Mouse (Mus musculus) forebrain, embryonic 16.5 days (tissue): ENCODE results near the gene Cobl. TPM values are rescaled to one million over a fixed set of nuclear protein-coding genes. Genes with fewer than 3 reads are reported as not detected.
A peak's percentile ranks its signal among the peaks of the same experiment; 100 is the strongest.

ENCODE experiments used
- ATAC-seq: fragments of 200-750 bp; cut with Nextera tagmentation; 2 replicates; pipeline ENCODE4 v1.8.0; 2017; ENCODE audit warnings: mild to moderate bottlenecking, moderate library complexity
- H3K27ac ChIP-seq: fragments of 300-500 bp; sonication (generic); 2 replicates; pipeline ENCODE4 v1.5.1; 2014; ENCODE audit warnings: low read length, control low read depth
- H3K27me3 ChIP-seq: fragments of 300-500 bp; sonication (generic); replicated peaks from 2 replicates; pipeline ENCODE4 v1.6.1; 2014; ENCODE audit warnings: low read length; ENCODE audit not compliant: control insufficient read depth, insufficient read depth
- H3K36me3 ChIP-seq: fragments of 300-500 bp; sonication (generic); 2 replicates; pipeline ENCODE4 v1.6.1; 2014; ENCODE audit not compliant: control insufficient read depth, insufficient read depth
- H3K4me1 ChIP-seq: fragments of 300-500 bp; sonication (generic); replicated peaks from 2 replicates; pipeline ENCODE4 v1.6.1; 2014; ENCODE audit warnings: low read length; ENCODE audit not compliant: control insufficient read depth, insufficient read depth
- H3K4me2 ChIP-seq: fragments of 300-500 bp; sonication (generic); 2 replicates; pipeline ENCODE4 v1.6.1; 2014; ENCODE audit warnings: mild to moderate bottlenecking, low read length, control low read depth
- H3K4me3 ChIP-seq: fragments of 300-500 bp; sonication (generic); replicated peaks from 2 replicates; pipeline ENCODE4 v1.5.1; 2014; ENCODE audit warnings: mild to moderate bottlenecking, low read length, control low read depth
- H3K9ac ChIP-seq: fragments of 300-500 bp; sonication (generic); replicated peaks from 2 replicates; pipeline ENCODE4 v1.6.1; 2014; ENCODE audit warnings: low read depth, low read length, control low read depth
- H3K9me3 ChIP-seq: fragments of 300-500 bp; sonication (generic); 2 replicates; pipeline ENCODE4 v1.6.1; 2016; ENCODE audit warnings: low read length; ENCODE audit not compliant: control insufficient read depth
- WGBS: fragments of 180-500 bp; shearing (Covaris S2); extraction: QIAGEN DNeasy Blood & Tissue Kit; methylation state at CpG from one replicate; pipeline ENCODE4 v1.1.7; 2014; 5-methylcytosine and 5-hydroxymethylcytosine counted together
- polyA plus RNA-seq: library from polyadenylated mRNA; unstranded; fragments of >200 nt; fragmentation: Nextera tagmentation; extraction: Ambion mirVana; gene quantifications from 2 replicates; pipeline ENCODE4 v1.2.1, GENCODE M21; 2015

Gene Cobl
- polyA plus RNA-seq, 1 experiment from 2014 or later: 8.4 TPM

DNA sequence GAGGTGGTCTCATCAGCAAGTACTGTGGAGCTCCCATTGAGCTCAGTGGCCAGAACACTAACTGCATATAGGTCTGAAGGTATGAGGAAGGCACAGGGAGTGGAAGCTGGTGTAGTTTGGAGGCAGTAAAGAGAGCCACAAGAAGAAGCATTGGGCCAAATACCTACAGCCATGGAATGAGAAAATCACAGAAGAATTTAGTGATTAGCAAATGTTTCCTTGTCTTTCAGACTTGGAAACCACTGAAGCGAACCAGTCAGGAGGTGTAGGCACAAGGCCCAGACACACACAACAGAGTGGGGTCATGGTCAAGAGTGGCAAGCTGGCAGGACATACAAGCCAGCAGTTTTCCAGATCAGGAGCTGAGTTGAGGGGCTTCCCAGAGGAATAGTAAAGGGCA, 230.6 kb downstream of the Cobl start:
- Histone ChIP-seq H3K9me3 (no peaks in the 10 kb centered on the region), H3K27me3 (no peaks in the 10 kb centered on the region; the same call in 1 of the 2 replicates), H3K36me3 (no peaks in the 10 kb centered on the region), H3K4me2 (no peak overlapping the region), H3K4me1 (peaks cover 17% of the 10 kb centered on the region), H3K4me3 (no peak overlapping the region), H3K27ac (no peak overlapping the region), H3K9ac (no peak overlapping the region)
- ATAC-seq: no peak
- 86% methylated on average over 1 of the region's 1 CpGs for WGBS

DNA sequence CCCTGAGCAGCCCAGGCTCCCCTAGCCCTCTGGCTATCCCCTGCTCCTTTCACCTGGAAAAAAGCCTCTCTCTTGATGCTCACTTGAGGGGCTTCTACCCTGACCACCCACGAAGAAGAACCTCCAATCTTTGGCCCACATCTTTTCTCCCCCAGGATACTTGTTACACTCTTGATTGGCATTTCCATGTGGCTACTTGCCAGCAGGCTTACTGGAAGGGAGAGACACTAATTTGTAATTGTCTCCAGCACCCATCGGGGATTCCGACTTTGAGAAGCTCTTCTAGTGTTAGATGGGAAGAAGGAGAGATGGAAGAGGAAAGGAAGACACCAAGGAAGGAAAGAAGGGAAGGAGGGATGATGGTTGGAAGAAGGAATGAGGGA, 232.0 kb downstream of the Cobl start:
- Histone ChIP-seq H3K9me3 (no peaks in the 10 kb centered on the region), H3K9ac (no peak overlapping the region), H3K27me3 (peaks cover 3% of the 10 kb centered on the region), H3K27ac (no peak overlapping the region), H3K4me1 (peaks cover 17% of the 10 kb centered on the region), H3K4me3 (no peak overlapping the region), H3K36me3 (no peaks in the 10 kb centered on the region), H3K4me2 (no peak overlapping the region; the same call in 1 of the 2 replicates)
- no peak for ATAC-seq
- WGBS: 39% methylated on average over 3 of the region's 3 CpGs

DNA sequence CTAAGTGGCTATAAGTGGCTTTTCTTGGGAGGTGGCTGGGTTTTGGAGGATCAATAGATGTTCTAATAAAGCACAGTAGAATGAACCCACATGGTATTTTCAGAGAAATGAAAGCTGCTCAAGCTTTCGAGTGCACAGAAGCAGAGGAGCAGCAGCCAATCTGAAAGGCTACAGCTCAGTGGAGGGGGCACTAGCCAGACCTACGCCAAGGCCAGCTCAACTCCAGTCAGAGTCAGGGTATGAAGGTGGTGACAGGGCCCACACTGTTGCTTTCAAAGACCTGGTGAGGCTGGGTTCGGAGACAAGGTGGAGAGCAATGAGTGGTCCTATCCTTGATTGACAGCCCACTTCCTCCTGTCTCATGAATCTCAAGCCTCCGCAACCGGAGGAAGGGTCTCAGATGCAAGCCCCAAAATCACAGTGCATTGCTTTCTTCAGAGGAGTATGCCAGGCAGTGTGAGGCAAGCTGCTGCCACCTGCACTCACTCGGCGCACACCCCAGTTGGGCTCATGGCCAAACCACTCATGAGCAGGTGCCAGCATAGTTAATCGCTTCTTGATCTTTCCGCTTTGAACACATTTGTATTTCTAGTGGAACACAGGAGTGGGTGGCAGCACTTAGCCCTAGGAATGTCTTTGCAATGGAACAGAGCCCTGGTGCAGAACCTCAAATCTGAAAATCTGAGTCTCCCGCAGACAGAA, 232.6 kb downstream of the Cobl start:
- H3K9ac ChIP-seq: no peak overlapping the region
- peaks cover 17% of the 10 kb centered on the region for H3K4me1 ChIP-seq
- 35% methylated on average over 10 of the region's 10 CpGs for WGBS
- no peak overlapping the region for H3K4me3 ChIP-seq
- H3K36me3 ChIP-seq: no peaks in the 10 kb centered on the region
- peaks cover 5% of the 10 kb centered on the region for H3K27me3 ChIP-seq
- H3K4me2 ChIP-seq: no peak overlapping the region; the same call in 1 of the 2 replicates
- H3K27ac ChIP-seq: no peak overlapping the region
- peak; percentile 74 for ATAC-seq
- no peaks in the 10 kb centered on the region for H3K9me3 ChIP-seq

DNA sequence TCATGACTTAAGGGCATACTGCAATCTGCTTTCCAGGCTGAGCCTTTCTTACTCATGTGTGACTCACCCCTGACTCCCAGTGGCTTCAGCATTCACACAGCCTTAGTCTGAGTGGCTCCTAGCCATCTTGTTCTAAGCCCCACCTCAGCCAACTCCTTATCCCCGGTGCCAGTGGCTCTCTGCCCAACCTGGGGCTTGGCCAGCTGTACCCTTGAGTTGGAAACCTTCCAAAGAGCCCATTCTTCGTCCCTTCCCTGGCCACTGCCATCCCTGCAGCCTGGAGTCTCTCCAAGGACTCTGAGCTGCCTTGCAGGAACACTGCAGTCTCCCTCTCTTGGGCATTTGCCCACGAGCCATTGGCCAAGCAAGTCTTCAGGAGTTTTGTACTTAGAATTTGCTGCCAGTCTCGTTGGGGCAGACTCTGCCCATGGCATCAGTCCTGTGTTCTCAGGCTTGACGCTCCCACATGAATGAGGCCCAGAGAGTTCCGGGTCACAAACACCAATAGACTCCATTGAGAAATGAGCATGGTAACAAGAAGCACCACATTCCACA, 233.2 kb downstream of the Cobl start:
- no peaks in the 10 kb centered on the region for H3K36me3 ChIP-seq
- no peaks in the 10 kb centered on the region for H3K9me3 ChIP-seq
- peaks cover 17% of the 10 kb centered on the region for H3K4me1 ChIP-seq
- peaks cover 5% of the 10 kb centered on the region for H3K27me3 ChIP-seq
- no peak overlapping the region for H3K4me3 ChIP-seq
- no peak overlapping the region for H3K4me2 ChIP-seq
- peak; percentile 88 for ATAC-seq
- 25% methylated on average over 6 of the region's 6 CpGs for WGBS
- H3K27ac ChIP-seq: no peak overlapping the region
- no peak overlapping the region for H3K9ac ChIP-seq

DNA sequence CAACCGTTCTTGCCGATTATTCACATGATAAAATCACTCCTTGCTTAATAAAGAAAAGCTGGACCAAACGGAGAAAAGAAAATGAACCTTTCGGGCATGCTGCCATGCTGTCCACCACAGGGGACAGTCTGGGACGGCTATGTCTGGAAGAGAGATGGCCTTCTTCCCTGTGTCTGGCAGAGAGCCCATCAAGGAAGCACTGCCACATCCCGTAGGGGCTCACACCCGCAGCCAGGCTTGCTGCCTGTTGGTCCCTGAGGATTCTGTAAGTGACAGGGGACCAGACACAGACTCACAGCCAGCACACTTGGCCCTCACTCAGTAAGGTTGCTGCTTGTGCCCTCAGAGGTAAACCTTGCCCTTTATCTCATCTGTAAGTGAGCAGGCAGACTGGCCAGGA, 235.3 kb downstream of the Cobl start:
- Histone ChIP-seq H3K9me3 (no peaks in the 10 kb centered on the region), H3K4me2 (no peak overlapping the region), H3K27me3 (peaks cover 18% of the 10 kb centered on the region), H3K36me3 (no peaks in the 10 kb centered on the region), H3K9ac (no peak overlapping the region), H3K4me3 (no peak overlapping the region), H3K4me1 (peaks cover 17% of the 10 kb centered on the region), H3K27ac (no peak overlapping the region)
- 53% methylated on average over 7 of the region's 7 CpGs for WGBS
- no peak for ATAC-seq

DNA sequence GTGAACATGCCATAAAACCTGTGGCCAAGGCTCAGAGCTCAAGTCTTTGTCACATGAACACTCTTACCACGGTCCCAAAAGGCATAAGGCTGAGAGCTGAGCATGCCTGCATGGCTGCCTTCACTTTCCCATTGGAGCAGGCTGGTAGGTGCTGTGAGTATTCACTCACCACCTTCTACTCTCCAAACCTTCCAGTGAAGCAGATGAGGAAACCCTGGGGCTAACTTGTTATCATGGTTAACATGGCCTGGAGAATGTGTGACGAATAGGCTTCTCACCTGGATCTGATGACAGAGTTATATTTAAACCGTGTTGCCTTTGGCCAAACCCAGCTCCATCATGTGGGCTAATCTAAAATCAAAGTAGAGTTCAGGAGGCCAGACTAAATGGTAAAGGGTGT, 237.4 kb downstream of the Cobl start:
- no peak for ATAC-seq
- Histone ChIP-seq H3K4me2 (no peak overlapping the region), H3K4me3 (no peak overlapping the region), H3K36me3 (no peaks in the 10 kb centered on the region), H3K9ac (no peak overlapping the region), H3K9me3 (no peaks in the 10 kb centered on the region), H3K27ac (no peak overlapping the region), H3K27me3 (peaks cover 18% of the 10 kb centered on the region), H3K4me1 (peaks cover 11% of the 10 kb centered on the region)
- WGBS: 89% methylated on average over 3 of the region's 3 CpGs

DNA sequence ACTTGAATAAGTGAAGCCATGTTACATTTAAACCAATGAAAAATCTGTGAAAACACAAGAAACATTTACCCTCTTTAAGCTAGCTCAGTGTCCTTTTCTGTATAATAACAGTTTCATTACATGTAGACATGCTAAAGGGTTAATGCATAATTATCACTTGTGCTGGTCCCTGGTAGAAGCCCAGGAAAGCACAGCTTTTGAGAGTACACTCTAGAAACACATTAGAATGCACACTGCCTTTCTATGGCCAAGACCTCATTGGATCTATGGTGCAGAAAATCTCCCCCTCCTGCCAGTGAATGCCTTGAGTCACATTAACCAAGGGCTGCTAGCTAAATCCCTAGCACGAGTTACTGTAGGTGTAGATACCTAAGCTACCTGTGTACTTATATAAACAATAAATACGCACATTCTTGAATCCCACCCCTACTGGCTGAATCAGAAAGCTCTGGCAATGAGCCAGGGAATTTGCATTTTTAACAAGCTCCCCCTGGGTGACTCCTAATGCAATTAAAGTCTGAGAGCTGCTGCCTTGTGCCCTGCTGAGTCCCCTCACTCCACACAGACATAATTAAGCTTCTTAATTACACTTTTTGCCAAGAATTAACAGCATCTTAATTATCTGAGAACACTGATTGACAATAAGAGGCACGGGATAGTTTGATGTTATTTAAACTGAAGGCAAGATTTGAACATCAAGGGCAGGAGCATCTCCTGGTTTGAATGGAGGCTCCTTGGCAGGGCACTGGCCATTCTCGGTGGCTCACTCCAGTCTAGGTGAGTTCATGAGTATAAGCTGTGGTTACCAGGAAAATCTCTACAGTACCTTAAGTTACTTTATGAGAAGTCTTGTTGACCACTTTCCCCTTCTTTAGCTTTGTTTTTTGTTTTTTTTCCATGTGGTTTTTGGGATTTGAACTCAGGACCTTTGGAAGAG, 244.9 kb downstream of the Cobl start:
- Histone ChIP-seq H3K27me3 (peaks cover 20% of the 10 kb centered on the region), H3K27ac (no peak overlapping the region), H3K9me3 (no peaks in the 10 kb centered on the region), H3K4me1 (peaks cover 6% of the 10 kb centered on the region), H3K9ac (no peak overlapping the region), H3K4me3 (no peak overlapping the region), H3K4me2 (no peak overlapping the region; the same call in 1 of the 2 replicates), H3K36me3 (no peaks in the 10 kb centered on the region)
- WGBS: 12% methylated on average over 4 of the region's 4 CpGs
- peak; percentile 94 for ATAC-seq

DNA sequence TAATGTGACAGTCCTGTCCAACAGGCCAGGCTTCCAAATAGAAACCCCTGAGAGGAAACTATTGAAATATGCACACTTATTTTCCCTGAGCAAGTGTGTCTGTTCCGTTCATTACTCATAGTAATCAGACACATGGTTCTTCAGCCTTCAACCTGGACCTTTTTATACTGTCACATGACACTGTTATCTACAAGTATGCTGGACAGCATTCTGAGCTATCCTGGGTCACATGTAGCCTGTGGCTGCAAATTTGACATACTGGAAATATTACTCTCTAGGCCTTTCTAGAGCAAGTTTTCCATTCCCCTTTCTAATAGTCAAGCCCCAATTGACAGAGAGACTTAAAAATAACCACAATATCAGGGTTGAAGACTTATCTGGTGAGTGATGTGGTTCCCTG, 247.9 kb downstream of the Cobl start:
- H3K27me3 ChIP-seq: peaks cover 15% of the 10 kb centered on the region
- no peak overlapping the region for H3K4me2 ChIP-seq
- WGBS: 93% methylated on average over 1 of the region's 1 CpGs
- H3K36me3 ChIP-seq: no peaks in the 10 kb centered on the region
- H3K9me3 ChIP-seq: no peaks in the 10 kb centered on the region
- ATAC-seq: no peak
- peaks cover 6% of the 10 kb centered on the region for H3K4me1 ChIP-seq
- H3K27ac ChIP-seq: no peak overlapping the region
- no peak overlapping the region for H3K9ac ChIP-seq
- no peak overlapping the region for H3K4me3 ChIP-seq

DNA sequence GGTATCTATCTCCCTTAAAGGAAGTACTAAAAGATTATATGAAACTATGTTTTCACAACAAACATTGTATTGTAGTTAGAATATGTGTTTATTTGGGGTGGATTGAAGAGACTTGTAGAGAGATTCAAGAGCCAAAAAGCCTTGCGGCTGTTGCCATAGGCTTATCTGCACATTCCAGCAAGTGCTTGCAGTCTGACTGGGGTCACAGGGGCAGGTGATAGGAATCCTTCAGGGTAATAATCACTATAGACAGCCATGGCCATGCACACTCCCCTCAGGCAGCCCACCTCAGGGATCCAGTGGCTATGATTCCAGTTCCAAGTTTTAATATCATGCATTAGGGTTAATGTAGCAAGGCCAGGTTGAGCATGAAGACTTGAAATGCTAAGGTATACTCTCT, 249.2 kb downstream of the Cobl start:
- no peak overlapping the region for H3K27ac ChIP-seq
- H3K27me3 ChIP-seq: peaks cover 10% of the 10 kb centered on the region; the same call in 1 of the 2 replicates
- peaks cover 6% of the 10 kb centered on the region for H3K4me1 ChIP-seq
- H3K4me3 ChIP-seq: no peak overlapping the region
- no peak for ATAC-seq
- no peaks in the 10 kb centered on the region for H3K9me3 ChIP-seq
- no peaks in the 10 kb centered on the region for H3K36me3 ChIP-seq
- H3K4me2 ChIP-seq: no peak overlapping the region
- WGBS: 97% methylated on average over 1 of the region's 1 CpGs
- no peak overlapping the region for H3K9ac ChIP-seq
